Mouse (Mus musculus) G1E (cell line): ENCODE measurements around the gene Olfr1387.

Source experiments
- CTCF ChIP-seq: IDR thresholded peaks from 2 replicates; pipeline ENCODE4 v1.5.1; 2012; ENCODE audit warnings: low read depth, low read length, inconsistent platforms, mixed read lengths
- GATA1 ChIP-seq: IDR thresholded peaks from 2 replicates; pipeline ENCODE4 v1.6.1; 2012; ENCODE audit warnings: borderline replicate concordance, low read length, inconsistent platforms, mixed read lengths
- GATA2 ChIP-seq: IDR thresholded peaks from 2 replicates; pipeline ENCODE4 v1.6.1; 2012; ENCODE audit warnings: low read depth, low read length, inconsistent platforms, borderline replicate concordance
- TAL1 ChIP-seq: conservative IDR thresholded peaks from 2 replicates; pipeline ENCODE4 v1.6.1; 2012; ENCODE audit warnings: low read depth, low read length, inconsistent platforms, mixed read lengths

DNA sequence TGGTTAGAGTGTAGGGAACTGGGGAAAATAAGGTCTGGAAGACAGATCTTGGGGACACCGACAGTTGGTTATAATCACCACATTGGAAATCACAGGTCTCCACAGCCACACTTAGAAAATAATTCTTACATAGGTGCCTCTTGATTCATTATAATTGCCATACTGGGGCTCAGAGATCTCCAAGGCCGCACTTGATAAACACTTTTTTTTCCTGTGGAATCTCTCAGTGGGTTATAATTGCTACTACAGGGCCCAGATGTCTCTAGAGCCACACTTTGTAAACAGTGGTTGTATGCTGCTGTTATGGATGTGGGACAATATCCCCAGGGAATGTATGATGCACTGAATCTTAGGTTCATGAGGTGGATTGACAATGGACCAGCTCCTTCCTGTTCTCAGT is 32.4 kb upstream of the Olfr1387 start, which contains the start of gene Olfr1389:
- TF ChIP-seq CTCF (no peak), GATA1 (no peak), GATA2 (no peak), TAL1 (no peak)
